Mouse (Mus musculus): ENCODE data around the gene Ninj2.

DNA sequence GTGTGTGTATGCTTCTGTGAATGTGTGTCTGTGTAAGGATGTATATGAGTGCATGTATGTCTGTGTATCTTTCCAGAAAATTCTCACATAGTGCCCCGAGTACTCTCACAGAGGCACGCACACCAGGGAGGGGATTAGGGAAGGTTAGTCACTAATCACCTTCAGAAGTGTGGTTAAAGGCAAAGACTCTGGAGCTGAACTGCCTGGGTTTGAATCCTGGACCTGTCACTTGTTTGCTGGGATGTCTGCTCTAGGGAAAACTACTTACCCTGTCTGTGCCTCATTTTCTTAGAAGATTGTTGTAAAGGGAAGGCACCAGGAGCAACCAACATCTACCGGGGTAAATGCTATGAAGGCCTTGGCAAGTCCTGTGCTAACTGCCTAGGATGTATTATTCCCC lies 22.3 kb downstream of the Ninj2 start:
- TF ChIP-seq CTCF (IDR thresholded peaks at IDR 0.05; ENCODE audit: low read depth, low read length), result no peak
- TF ChIP-seq POLR2A (IDR thresholded peaks at IDR 0.05; ENCODE audit: borderline replicate concordance, low read depth, low read length), result no peak
